Mouse (Mus musculus): ENCODE measurements around the gene Use1.
"Not testable (repeated sequence)": the region's sequence is repeated elsewhere in the genome, so short reads cannot be mapped to it uniquely, and the experiment has no call there.

Gene Use1

DNA sequence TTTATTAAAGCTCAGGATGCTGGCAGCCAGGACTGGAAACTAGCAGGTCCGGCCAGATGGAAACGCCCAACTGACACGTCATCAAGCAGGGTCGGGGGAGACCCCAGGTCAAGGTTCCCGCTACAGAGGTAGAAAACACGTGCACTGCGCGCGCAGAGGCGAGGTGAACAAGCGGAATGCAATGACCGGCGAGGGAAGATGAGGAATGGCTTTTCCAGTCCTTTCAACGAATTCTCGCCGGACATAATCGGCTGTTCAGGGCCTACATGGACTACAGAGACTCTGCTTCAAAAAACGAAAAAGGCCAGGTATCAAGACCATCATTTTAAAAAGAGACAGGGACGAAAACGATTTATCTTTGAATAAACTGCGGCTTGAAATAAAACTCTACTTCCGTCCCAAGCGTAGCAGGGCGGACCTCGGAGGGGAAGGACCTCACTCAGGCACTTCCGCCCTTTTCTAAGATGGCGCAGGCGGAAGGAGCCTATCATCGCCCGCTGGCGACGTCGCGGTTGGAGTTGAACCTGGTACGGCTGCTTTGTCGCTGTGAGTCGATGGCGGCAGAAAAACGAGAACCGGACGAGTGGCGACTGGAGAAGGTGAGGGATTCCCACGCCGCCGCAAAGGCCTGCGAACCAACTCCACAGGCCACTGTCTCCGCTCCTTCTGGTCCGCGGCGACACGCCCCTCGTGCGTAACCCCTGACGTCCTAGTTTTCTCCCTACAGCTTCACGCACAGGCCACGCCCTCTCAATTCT is at the start of gene Use1:
Gene Use1, plus strand, starts transcription at position 78 of the 758 bp plus-strand sequence.
- peak; percentile 88 for DNase-seq (ENCODE audit: low spot score)

DNA sequence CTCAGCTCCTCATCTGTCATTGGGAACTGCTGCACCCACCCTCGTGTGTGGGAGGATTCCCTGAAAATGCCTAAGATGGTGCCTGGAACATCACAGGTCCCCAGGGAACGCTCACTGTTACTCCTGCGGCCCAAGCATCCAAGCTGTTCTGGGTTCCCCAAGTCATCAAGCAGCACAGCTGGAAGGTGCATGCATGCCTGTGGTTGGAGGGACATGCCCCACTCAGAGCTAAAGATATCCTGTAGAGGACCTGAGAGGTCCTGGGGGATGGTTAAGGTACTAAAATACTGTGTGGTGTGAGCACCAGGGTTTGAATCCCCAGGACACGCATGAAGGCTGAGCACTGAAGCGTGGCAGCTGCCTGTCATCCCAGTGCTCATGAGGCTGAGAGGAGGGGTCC is 48.0 kb upstream of the Use1 start:
- DNase-seq (ENCODE audit: low spot score) = not testable (repeated sequence)

DNA sequence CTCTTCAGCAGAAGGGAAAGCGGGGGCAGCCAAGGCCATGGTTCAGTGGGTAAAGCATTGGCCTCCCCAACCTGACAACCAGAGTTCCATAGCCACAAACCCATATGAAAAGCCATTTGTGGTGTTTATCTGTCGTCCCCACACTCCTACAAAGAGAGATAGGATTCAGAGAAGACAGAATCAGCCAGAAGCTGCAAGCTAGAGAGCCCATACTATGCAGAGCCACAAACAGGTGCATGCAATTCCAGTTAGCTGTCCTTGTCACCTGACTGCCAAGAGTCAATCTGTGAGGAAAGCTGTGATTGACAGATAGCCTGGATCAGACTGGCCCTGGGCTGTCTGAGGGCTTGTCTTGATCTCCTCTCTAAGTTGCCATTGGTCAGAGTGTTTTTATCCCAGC is 46.9 kb upstream of the Use1 start:
- DNase-seq (ENCODE audit: low spot score) = not testable (repeated sequence)

DNA sequence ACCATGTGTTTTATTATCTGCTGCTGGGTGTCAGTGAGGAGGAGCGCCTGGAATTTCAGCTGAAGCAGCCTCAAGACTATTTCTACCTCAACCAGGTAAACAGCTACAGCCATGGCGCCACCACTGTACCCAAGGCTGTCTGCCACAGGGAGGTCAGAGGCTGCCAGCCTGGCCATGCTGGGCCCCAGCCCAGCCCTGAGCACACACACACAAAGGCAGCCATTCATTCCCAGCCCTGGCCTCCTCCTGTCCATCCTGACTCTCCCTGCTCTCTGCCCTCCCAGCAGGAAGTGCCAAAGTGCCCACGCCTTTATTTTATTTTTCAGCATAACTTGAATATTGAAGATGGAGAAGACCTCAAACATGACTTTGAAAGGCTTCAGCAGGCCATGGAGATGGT is 43.7 kb upstream of the Use1 start:
- no peak for DNase-seq (ENCODE audit: low spot score)

DNA sequence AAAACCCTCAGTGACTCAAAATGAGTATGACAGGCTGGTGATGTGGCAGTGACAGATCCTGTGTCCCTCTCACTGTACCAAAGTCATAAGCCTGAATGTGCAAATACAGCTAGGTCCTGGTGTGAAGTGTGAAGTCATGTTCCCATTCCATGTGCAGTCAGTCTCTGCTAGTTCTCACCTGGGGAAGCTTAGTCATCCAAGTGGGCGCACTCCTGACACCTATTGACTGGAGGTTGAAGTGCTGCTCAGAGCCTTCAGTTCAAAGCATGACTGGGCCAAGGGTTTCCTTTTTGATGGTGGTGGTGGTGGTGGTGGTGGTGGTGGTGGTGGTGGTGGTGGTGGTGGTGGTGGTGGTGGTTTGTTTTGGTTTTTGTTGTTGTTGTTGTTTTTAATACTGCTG is 41.8 kb upstream of the Use1 start:
- DNase-seq (ENCODE audit: low spot score) = no peak

DNA sequence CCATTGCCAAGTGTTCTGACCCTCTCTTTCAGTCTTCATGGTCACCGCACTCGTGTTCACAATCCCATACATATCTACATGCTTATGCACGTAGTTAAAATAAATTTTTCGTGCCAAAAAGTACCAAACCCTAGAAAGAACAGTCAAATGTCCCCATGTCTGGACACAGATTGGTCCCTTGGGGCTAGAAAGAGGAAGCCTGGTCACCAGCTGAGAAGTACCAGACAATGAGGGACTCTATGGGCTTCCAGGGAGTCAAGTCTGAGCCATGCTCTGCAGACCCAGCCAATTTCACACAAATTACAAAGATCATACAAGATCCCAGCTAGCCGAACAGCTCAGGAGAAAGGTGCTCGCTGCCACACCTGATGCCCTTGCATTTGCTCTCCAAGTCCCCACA is 28.8 kb upstream of the Use1 start:
- not testable (repeated sequence) for DNase-seq (ENCODE audit: low spot score)

DNA sequence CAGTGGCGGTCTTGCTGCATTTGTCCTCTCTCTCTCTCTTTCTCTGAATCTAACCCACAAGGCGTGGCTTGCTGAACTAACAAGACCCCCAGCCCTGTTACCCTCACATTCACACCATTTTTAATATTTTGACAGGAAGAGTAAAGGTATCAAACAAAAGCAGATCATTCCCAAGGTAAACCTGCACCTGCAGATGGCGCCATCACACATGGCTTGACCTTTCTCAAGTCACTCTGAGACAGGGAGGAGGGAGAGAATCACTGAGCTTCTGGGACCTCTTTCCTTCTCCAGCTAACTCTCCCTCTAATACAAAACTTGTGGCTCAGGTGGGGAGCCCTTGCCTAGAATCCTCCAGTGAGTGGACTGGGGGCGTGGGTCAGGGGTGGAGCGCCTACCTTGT is 26.0 kb upstream of the Use1 start:
- DNase-seq (ENCODE audit: low spot score) = no peak

DNA sequence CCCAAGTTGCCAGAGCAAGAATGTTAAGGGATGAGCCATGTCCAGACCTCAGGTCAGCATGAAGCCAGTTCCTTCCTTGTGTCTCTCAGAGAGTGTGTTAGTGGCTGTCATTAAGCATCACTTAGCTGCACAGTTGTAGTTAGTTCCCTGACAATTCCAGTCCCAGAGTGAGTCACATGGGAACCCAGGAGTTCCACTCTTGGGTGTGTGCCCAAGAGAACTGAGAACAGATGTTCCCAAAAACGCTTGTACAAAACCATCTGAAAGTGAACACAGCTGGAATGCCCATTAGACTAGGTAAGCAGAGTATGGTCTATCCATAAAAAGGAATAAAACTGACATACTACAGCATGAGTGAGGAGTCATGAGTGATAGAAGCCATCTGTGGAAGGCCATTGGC is 20.1 kb upstream of the Use1 start:
- no peak for DNase-seq (ENCODE audit: low spot score)

DNA sequence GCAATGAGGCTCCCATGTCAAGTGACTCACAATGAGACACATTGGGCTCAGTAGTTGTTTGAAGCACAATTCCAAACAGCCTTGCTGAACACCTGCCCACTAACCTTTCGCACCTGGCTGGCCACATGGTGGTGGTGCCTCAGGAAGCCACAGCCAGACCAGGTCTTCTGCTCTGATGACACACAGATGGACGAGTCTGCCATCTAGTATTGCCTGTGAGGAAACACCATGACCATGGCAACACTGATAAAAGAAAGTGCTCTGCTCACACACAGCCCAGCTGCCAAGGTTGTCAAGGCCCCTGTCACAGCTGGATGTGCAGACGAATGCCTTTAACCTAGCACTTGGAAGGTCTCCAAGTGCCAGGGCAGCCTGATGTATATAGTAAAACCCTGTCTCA is 15.5 kb upstream of the Use1 start:
- DNase-seq (ENCODE audit: low spot score) = no peak

DNA sequence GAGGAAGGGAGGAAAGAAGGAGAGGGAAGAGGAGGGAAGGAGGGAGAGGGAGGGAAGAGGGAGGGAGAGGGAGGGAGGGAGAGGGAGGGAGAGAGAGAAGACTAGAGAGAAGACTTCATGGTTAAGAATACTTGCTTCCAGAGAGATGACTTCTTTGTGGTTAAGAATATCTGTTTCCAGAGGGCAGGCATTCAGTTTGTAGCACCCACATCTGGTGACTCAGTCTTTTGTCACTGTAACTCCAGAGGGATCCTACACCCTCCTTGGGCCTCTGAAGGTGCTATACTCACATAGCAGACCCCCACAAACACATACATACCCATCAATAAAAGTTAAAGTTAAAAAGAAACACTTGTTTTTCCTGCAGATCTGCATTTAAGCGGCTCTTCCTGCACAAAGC is 15.1 kb upstream of the Use1 start:
- no peak for DNase-seq (ENCODE audit: low spot score)

DNA sequence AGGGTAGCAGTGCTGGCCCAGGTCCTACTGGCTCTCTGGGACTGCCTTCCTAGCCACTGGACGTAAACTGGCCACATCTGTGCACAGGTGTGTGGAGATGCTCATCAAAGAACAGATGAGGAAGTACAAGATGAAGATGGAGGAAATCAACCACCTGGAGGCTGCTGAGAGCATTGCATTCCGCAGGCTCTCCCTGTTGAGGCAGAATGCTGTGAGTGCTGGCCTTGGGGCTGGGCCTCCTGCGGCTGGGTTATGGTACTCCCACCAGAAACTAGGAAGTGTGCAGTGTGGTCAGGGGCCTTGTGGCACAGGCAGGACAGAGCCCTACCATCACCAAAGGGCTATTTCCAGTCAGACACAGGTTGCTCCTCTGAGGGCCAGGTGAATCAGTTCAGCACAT is 8.6 kb upstream of the Use1 start:
- DNase-seq (ENCODE audit: low spot score) = no peak

DNA sequence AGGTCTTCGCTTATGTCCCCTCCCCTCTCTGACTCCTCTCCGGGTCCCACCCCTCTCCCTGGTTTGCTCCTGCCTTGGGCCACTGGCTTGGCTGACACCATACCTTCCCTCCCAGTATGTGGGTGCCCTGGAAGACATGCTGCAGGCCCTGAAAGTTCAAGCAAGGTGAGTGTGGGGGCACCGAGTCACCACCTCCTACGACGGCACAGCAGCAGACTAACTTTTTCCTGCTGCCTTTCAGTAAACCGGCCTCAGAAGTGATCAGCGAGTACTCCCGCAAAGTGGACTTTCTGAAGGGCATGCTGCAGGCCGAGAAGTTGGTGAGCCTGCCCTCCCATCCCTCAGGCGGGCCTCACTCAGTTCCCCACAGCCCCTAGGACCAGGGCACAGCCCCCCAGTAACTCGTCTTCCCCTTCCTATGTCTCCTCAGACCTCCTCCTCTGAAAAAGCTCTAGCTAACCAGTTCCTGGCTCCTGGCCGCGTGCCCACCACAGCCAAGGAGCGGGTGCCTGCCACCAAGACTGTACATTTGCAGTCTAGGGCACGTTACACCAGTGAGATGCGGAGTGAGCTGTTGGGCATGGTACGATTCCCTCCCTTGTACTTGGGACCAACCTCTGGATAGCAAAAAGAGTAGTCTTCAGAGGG is 1.0 kb downstream of the Use1 start:
- DNase-seq (ENCODE audit: low spot score) = no peak

DNA sequence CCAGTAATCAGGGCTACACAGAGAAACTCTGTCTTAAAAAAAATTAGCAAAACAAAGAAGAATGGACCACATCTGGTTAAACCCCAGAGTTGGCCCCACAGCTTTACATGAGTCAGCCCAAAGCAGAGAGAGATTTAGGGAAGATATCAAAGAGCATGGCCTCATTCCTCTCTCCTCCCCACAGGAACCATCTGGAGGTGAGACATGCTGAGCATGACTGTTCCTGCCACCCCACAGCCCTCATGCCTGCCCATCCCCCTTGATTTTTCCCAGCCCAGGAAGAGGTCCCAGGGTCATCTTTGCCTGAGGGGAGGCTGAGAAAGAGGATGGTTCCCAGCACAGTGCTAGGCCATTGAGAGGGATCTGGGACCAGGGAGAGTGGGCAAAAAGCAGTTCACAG is 1.7 kb downstream of the Use1 start:
- no peak for DNase-seq (ENCODE audit: low spot score)

DNA sequence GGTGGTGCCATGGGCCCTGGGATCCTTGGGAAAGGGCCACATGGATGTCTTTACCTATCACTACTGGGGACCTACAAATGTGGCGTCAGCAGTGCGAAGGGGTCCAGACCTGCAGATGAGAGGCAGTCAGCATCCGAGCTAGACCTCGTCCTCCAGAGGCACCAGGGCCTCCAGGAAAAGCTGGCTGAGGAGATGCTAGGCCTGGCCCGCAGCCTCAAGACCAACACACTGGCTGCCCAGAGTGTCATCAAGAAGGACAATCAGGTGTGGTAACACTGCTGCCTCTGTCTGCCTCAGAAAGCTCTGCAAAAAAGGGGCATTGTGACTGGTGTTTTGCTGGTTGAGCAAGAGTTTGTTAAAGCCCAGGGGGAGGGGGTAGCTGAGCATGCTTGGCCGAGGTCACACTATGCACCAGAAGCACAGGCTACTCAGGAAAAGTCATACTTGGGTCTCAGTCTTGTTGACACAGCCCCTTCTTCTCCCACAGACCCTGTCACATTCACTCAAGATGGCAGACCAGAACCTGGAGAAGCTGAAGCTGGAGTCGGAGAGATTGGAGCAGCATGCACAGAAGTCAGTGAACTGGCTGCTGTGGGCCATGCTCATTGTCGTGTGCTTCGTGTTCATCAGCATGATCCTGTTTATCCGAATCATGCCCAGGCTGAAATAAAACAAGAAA is 2.5 kb downstream of the Use1 start:
- no peak for DNase-seq (ENCODE audit: low spot score)

DNA sequence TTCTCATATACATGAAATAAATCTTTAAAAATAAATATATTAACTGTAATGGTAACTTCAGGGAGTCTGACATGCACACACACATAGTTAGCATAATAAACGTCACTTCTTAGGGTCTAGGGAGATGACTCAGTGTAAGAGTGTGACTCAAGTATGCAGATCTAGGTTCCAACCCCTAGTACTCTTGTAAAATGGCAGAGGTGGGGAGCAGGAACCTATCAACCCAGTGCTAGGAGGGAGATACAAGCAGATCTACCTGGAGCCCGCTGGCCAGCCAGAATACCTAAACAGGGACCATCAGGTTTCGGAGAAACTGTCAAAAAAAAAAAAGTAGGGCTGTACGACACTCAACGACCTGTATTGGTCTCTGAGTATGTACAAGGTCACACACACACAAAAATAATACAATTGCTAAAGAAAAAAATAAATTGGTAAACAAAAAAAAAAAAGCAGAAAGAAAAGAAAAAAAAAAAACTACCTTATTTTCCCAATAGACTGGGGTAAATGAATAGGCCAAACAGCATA is 4.1 kb downstream of the Use1 start:
- DNase-seq (ENCODE audit: low spot score) = no peak

DNA sequence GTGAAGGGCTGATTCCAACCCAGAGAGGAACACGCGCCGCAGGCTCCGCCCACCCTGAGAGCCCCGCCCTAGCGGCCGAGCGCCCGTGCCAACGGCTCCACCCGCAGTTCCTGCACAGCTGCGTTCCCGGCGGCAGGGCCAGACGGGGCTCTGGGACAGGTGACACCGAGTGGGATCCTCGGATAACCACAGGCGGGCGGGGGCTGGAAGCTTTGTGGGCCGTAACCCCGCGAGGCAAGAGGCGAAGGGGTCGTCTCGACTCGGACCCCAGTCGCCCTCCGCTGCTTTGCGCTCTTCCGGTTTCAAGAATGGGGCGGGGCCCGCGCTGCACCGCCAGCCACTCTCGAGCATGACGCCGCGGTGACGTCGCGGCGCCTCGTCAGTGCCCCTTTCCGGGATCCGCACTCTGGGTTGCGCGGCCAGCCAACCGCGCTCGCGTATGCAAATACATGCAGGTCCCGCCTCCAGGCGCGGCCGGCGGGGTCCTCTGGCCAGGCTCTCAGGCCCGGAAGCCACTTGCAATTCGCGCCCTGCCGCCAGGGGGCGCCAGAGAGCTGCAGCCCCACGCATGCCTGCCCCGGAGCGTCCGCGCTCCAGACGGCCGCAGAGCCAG is 4.7 kb downstream of the Use1 start, which contains the start of gene Ocel1:
Gene Ocel1, plus strand, starts transcription at position 63 of the 613 bp plus-strand sequence.
- DNase-seq (ENCODE audit: low spot score) = peak; percentile 86

DNA sequence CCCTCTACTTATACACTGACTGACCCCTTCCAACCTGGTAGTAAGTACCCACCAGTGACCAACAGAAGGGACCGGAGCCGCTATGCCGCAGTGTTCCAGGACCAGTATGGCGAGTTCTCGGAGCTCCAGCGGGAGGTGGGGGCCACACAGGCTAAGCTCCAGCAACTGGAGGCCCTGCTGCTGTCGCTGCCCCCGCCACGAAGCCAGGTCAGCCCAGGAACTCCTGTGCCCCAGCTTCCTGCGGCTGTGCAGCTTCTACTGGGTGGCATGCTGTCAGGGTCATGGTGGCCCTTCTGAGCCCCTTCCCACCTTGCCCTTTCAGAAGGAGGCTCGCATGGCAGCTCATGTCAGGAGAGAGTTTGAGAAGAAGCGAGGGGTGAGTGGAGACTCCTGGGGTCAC is 5.8 kb downstream of the Use1 start:
- no peak for DNase-seq (ENCODE audit: low spot score)

DNA sequence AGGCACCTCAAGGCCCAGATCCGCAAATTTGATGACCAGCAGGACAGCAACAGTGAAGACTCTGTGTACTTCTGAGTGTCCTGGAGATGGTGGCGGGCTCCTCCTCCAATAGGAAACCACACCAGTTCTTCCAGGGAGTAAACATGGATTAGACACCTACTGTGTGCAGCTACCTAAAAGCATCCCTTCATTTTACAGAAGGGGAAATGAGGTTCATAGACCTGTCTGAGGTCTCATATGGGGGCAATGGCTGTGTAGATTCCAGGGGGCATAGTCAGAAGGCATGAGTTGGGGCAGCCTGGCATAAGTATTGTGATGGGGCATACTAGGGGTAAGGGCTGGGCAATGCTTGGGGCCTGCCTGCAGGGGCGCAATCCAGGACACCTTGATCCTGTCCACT is 6.4 kb downstream of the Use1 start:
- no peak for DNase-seq (ENCODE audit: low spot score)

DNA sequence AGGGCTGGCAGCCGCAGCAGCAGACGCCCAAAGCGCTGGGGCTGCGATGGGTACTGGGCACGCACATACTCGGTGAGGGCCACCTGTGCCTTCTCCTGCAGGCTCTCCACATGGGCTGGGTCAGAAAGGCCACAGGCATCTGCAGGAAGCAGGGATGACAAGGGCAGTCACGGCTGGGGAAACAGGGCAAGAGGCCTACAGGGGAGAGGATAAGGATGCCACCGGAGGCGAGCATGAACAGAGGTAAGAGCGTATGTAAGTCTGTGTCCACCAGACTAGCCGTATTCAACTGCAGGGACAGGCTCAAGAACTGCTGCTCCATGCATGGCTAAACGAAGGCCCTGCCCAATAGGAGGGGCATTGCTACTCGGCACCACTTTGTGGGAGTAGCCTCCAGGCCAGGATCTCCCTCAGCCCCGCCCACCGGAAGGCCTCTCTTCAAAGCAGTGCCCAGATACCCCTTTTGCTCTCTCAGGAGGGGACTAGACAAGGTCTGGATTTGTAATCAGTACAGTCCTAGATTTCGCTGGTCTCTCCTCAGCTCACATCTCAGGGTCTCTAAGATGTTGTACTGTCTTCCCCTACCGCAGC is 8.1 kb downstream of the Use1 start:
- no peak for DNase-seq (ENCODE audit: low spot score)

DNA sequence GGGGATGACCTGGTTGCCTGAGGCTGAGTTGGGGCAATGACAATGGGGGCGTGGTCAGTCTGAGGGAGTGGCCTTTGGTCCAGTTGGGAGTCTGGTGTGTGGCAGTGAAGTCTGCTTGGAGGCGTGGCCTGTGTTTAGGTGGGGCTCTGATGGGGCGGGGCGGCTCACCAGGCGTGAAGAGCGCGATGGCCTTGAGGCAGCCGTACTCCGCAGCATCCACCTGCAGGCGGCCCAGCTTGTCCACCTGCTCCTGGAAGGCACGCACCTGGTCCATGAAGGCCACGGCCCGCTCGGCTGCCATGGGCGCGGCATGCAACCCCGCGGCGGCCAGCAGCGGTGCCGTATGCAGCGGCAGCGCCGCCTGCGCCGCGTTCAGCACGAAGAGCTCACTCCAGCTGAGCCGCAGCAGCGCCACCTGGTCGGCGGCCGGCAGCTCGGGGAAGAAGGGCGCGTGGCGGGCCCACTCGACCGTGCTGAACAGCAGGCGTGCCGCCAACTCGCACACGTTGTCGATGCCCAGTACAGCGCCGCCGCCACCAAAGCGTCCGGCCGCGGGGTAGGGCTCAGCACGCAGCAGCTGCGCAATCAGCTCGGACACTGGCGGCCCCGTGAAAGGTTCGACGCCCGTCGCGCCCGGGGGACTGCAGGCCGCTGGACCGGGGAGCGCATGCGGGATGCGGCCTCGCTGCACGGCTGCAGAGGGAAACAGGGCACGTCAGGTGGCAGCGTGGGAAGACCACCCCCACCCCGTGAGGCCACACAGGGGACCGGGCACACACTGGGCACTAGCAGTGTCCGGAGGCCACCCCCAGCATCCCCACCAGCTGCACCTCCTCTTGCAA is 9.2 kb downstream of the Use1 start:
- no peak for DNase-seq (ENCODE audit: low spot score)

DNA sequence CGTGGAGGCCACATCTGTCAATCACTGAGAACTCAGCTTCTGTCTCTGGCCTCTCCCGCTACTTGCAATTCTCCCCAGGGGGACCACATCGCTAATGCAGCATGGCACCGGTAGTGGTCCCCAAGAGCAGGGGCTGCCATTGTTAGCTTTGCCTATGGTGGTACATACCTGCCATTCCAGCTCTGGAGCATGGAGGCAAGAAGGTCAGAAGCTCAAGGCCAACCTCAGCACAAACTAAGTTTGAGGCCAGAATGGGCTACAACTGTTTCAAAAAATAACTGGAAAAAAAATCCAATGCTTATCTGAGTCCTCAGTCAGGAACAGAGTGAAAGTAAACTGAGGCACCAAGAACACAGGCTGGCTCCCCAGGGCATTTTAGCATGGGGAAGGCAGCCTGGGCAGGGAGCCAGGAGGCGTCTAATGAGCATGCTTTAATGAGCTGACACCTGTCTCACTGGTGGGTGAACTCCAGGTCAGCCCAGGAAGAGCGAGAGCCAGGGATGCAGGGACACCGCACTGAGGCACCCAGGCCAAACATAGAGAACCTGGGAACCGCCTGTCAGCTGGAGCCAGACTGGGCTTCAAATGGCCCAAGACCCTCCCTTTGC is 9.9 kb downstream of the Use1 start:
- DNase-seq (ENCODE audit: low spot score) = no peak

Data from ovary, postnatal 10 days (tissue).